Mouse (Mus musculus) sigmoid colon, adult 10 weeks (tissue): ENCODE results near the gene Il1rap. TPM values are rescaled to one million over a fixed set of nuclear protein-coding genes. Genes with fewer than 3 reads are reported as not detected.

ENCODE experiments used
- polyA plus RNA-seq: library from polyadenylated mRNA; stranded (reverse); fragments of 350-450 nt; fragmentation: Illumina TruSeq; extraction: RNeasy Lipid Tissue Mini Kit (QIAGEN cat#74804); gene quantifications from one replicate; pipeline ENCODE4 v1.2.3, GENCODE M21; 2014; ENCODE audit warnings: low read depth, low replicate concordance

The Il1rap gene
- 32.6 TPM for polyA plus RNA-seq

GRCm38 (mm10) chr16:26581048-26581912, at the start of gene Il1rap:
Gene Il1rap (plus strand): TSS chr16:26581704.

Other genes with a start within 250 kb of the Il1rap start
- gene Cldn1, start 209.9 kb upstream of the Il1rap start, polyA plus RNA-seq = 7.3 TPM
- gene Cldn16, start 118.6 kb upstream of the Il1rap start, polyA plus RNA-seq = not detected
- gene Tmem207, start 54.9 kb upstream of the Il1rap start, polyA plus RNA-seq = not detected